Mouse (Mus musculus): Measurements from ENCODE around the gene Tarbp2. TPM values are rescaled to one million over a fixed set of nuclear protein-coding genes. Genes with fewer than 3 reads are reported as not detected.
A peak's percentile ranks its signal among the peaks of the same experiment; 100 is the strongest.

Gene Tarbp2
- total RNA-seq, 2 experiments from 2014 or later, result 32.4 to 36.2 TPM

DNA sequence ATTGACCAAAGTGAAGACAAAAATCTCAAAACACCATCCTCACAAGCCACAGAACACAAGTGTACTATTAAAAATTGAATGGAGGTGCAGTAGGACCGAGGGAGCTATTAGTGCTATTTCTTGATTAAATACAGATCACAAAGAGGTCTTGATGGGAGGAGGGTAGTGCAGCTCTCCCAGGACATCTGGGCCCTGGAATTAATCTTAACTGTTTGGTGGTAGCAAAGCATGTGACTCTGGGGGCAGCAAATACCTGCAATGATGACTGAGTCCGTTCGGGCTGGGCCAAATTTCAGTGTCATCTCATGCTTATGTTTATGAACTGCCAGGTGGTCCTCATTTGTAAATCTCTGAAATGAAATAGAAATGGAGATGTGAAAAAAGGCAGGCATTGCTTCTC lies 45.1 kb downstream of the Tarbp2 start:
- Histone ChIP-seq H3K4me3 (no peak overlapping the region), H3K27ac (no peak overlapping the region)
- intact Hi-C loops (cut with DNase I), result no loop called here
- no peak for TF ChIP-seq CTCF (IDR thresholded peaks at IDR 0.05)
- DNase-seq (ENCODE audit: extremely low spot score in 1 of 2, low spot score in 2 of 2), result no peak

DNA sequence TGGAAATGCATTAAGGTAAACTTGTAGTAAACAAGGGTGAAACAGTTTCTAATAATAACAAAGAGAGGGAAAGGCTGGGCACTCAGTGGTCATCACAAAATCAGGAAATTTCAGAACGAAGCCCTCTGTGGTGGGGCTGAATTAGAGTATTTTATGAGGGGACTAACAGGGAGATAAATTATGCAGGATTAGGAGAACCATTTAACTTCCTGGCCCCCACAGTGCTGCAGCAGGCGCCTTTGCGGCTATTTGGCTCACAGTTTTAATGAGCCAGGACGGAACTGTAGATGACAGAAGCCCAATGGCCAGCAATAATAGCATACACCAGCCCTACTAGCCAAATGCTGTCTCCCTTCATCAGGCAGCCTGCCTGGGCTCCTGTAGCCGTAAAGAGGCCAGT lies 45.7 kb downstream of the Tarbp2 start:
- Histone ChIP-seq H3K27ac (no peak overlapping the region), H3K4me3 (no peak overlapping the region)
- intact Hi-C loops (cut with DNase I), result no loop called here
- no peak for DNase-seq (ENCODE audit: extremely low spot score in 1 of 2, low spot score in 2 of 2)
- no peak for TF ChIP-seq CTCF (IDR thresholded peaks at IDR 0.05)

DNA sequence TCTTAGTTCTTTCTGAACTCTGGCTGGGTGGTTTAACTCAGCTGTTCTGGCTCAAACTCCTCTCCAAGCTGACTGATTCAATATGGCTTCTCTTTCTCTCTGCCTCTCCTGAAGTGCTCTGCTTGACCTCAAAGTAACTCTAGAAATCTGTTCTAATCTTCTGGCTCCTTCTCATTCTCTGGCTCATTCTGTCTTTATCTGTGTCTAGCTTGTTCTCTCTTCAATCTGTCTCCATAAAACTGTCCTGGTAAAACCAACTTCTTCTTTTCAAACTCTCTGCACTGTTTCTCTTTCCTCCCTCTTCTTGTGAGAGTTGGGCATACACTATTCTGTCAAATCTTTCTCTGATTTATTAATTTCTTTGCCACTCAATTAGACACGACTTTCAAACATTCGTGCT lies 49.9 kb downstream of the Tarbp2 start:
- no peak for DNase-seq (ENCODE audit: extremely low spot score in 1 of 2, low spot score in 2 of 2)
- TF ChIP-seq CTCF (IDR thresholded peaks at IDR 0.05), result no peak
- Histone ChIP-seq H3K27ac (no peak overlapping the region), H3K4me3 (no peak overlapping the region)
- intact Hi-C loops (cut with DNase I), result no loop called here

DNA sequence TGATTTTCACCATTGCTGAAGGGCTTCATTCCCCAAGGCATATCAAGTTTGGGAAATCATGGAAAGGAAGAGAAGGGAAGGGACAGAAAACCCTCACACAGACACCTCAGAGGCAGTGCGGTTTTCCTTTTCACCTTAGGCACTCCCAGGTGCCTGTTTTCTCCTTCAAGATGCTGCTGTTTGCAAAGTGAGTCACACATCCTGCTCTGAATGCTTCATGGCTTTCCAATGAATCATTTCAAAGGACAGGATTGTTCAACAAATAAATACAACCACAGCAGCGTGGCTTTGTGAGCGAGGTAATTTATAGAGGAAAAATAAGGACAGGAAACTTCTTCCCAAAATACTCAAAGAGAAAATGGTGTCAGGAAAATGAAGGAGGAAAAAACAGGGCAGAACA lies 54.1 kb downstream of the Tarbp2 start:
- Histone ChIP-seq H3K27ac (peak overlapping the region; percentile 4; the same call in 1 of the 2 replicates), H3K4me3 (no peak overlapping the region)
- no peak for DNase-seq (ENCODE audit: extremely low spot score in 1 of 2, low spot score in 2 of 2)
- intact Hi-C loops (cut with DNase I), result no loop called here
- TF ChIP-seq CTCF (IDR thresholded peaks at IDR 0.05), result no peak

Other genes with a start within 250 kb of the Tarbp2 start
- gene Gm9918, start 247.6 kb upstream of the Tarbp2 start, total RNA-seq (2021), result not detected
- 10 to 100 TPM; 40.6 to 42.8 TPM for gene Mfsd5, start 238.7 kb upstream of the Tarbp2 start, total RNA-seq (2021)
- 1 to 10 TPM; 1.1 to 1.5 TPM for gene Espl1, start 221.9 kb upstream of the Tarbp2 start, total RNA-seq (2021)
- gene Pfdn5, start 192.1 kb upstream of the Tarbp2 start, total RNA-seq (2021), result 100 to 1,000 TPM; 408 to 428 TPM
- gene Myg1, start 186.5 kb upstream of the Tarbp2 start, total RNA-seq (2021), result 10 to 100 TPM; 65.1 to 67.9 TPM
- 10 to 100 TPM; 14.3 to 18.9 TPM for gene Aaas, start 167.4 kb upstream of the Tarbp2 start, total RNA-seq (2021)
- under 1 TPM; 0.27 to 0.61 TPM for gene Sp7, start 151.0 kb upstream of the Tarbp2 start, total RNA-seq (2021)
- 10 to 100 TPM; 26.8 to 27.2 TPM for gene Sp1, start 112.0 kb upstream of the Tarbp2 start, total RNA-seq (2021)
- gene Amhr2, start 72.8 kb upstream of the Tarbp2 start, total RNA-seq (2021), result 1 to 10 TPM in 1 of 2 experiments, under 1 TPM in 1; 0.98 to 3.2 TPM
- gene Prr13, start 59.2 kb upstream of the Tarbp2 start, total RNA-seq (2021), result 10 to 100 TPM; 46.1 to 47.6 TPM
- 100 to 1,000 TPM; 497 to 500 TPM for gene Pcbp2, start 47.7 kb upstream of the Tarbp2 start, total RNA-seq (2021)
- not detected for gene Gm10337, start 14.5 kb upstream of the Tarbp2 start, total RNA-seq (2021)
- gene Map3k12, start 1.1 kb upstream of the Tarbp2 start, total RNA-seq (2021), result 10 to 100 TPM; 96.5 to 96.8 TPM
- gene Npff, start 6.8 kb downstream of the Tarbp2 start, total RNA-seq (2021), result 1 to 10 TPM; 2.4 to 2.6 TPM
- 1 to 10 TPM in 1 of 2 experiments, not detected in 1; 2.1 TPM for gene Gm28047, start 106.9 kb downstream of the Tarbp2 start, total RNA-seq (2021)
- gene Atf7, start 107.3 kb downstream of the Tarbp2 start, total RNA-seq (2021), result 10 to 100 TPM; 35.3 to 39.2 TPM
- 10 to 100 TPM; 11.1 to 14.8 TPM for gene Atp5g2, start 154.2 kb downstream of the Tarbp2 start, total RNA-seq (2021)
- 10 to 100 TPM; 79.8 to 85.7 TPM for gene Calcoco1, start 204.0 kb downstream of the Tarbp2 start, total RNA-seq (2021)